Mouse (Mus musculus): ENCODE results near the gene Zzz3. TPM values are rescaled to one million over a fixed set of nuclear protein-coding genes. Genes with fewer than 3 reads are reported as not detected.

Gene Zzz3
- polyA plus RNA-seq, 1 experiment from 2014 or later, result 27.9 TPM

GRCm38 (mm10) chr3:152376063-152376462 lies 19.2 kb upstream of the Zzz3 start:
- Histone ChIP-seq H3K36me3 (ENCODE audit: inconsistent target) (peaks cover 72% of the 10 kb centered on the region), H3K27ac (no peak overlapping the region), H3K79me2 (ENCODE audit: inconsistent target) (no peaks in the 10 kb centered on the region), H3K4me3 (ENCODE audit: inconsistent target) (no peak overlapping the region)
- 94% methylated on average over 4 of the region's 4 CpGs for WGBS (ENCODE audit: missing documents)

GRCm38 (mm10) chr3:152384106-152384505 lies 11.2 kb upstream of the Zzz3 start:
- Histone ChIP-seq H3K36me3 (ENCODE audit: inconsistent target) (peaks cover 65% of the 10 kb centered on the region), H3K4me3 (ENCODE audit: inconsistent target) (no peak overlapping the region), H3K27ac (no peak overlapping the region), H3K79me2 (ENCODE audit: inconsistent target) (no peaks in the 10 kb centered on the region)
- 89% methylated on average over 11 of the region's 11 CpGs for WGBS (ENCODE audit: missing documents)

- Histone ChIP-seq H3K4me3 (ENCODE audit: inconsistent target) (peak overlapping the region; percentile 77), H3K79me2 (ENCODE audit: inconsistent target) (peaks cover 50% of the 10 kb centered on the region), H3K36me3 (ENCODE audit: inconsistent target) (peaks cover 16% of the 10 kb centered on the region; the same call in 1 of the 2 replicates), H3K27ac (peak overlapping the region; percentile 88)
- under 1% methylated on average over 91 of the region's 102 CpGs for WGBS (ENCODE audit: missing documents)
These were observed 1.2 kb downstream of the Zzz3 start for GRCm38 (mm10) chr3:152396278-152396987.

GRCm38 (mm10) chr3:152396988-152397314 lies 1.7 kb downstream of the Zzz3 start:
- Histone ChIP-seq H3K79me2 (ENCODE audit: inconsistent target) (peaks cover 56% of the 10 kb centered on the region), H3K27ac (peak overlapping the region; percentile 66), H3K36me3 (ENCODE audit: inconsistent target) (0 out of 2 replicates have a peak, but pooled peaks cover 10% of the 10 kb centered on the region), H3K4me3 (ENCODE audit: inconsistent target) (peak overlapping the region; percentile 77)
- 2% methylated on average over 10 of the region's 10 CpGs for WGBS (ENCODE audit: missing documents)

GRCm38 (mm10) chr3:152397335-152397940 lies 2.2 kb downstream of the Zzz3 start:
- Histone ChIP-seq H3K4me3 (ENCODE audit: inconsistent target) (peak overlapping the region; percentile 77), H3K79me2 (ENCODE audit: inconsistent target) (peaks cover 60% of the 10 kb centered on the region), H3K36me3 (ENCODE audit: inconsistent target) (0 out of 2 replicates have a peak, but pooled peaks cover 6% of the 10 kb centered on the region), H3K27ac (peak overlapping the region; percentile 66)
- 60% methylated on average over 9 of the region's 9 CpGs for WGBS (ENCODE audit: missing documents)

GRCm38 (mm10) chr3:152400441-152400840 lies 5.2 kb downstream of the Zzz3 start:
- 90% methylated on average over 5 of the region's 5 CpGs for WGBS (ENCODE audit: missing documents)
- H3K27ac ChIP-seq, result no peak overlapping the region
- no peak overlapping the region for H3K4me3 ChIP-seq (ENCODE audit: inconsistent target)
- no peaks in the 10 kb centered on the region for H3K36me3 ChIP-seq (ENCODE audit: inconsistent target)
- peaks cover 86% of the 10 kb centered on the region for H3K79me2 ChIP-seq (ENCODE audit: inconsistent target)

- H3K27ac ChIP-seq, result no peak overlapping the region
- WGBS (ENCODE audit: missing documents), result 93% methylated on average over 3 of the region's 3 CpGs
These were observed 5.6 kb downstream of the Zzz3 start for GRCm38 (mm10) chr3:152400875-152401274.

GRCm38 (mm10) chr3:152401964-152402670 lies 6.8 kb downstream of the Zzz3 start:
- WGBS (ENCODE audit: missing documents), result 54% methylated on average over 6 of the region's 7 CpGs
- Histone ChIP-seq H3K79me2 (ENCODE audit: inconsistent target) (peaks cover 100% of the 10 kb centered on the region), H3K27ac (peak overlapping the region; percentile 68), H3K36me3 (ENCODE audit: inconsistent target) (no peaks in the 10 kb centered on the region), H3K4me3 (ENCODE audit: inconsistent target) (no peak overlapping the region)

More at GRCm38 (mm10) chr3:152400875-152401274, 5.6 kb downstream of the Zzz3 start:
- no peak overlapping the region for H3K4me3 ChIP-seq (ENCODE audit: inconsistent target)
- H3K79me2 ChIP-seq (ENCODE audit: inconsistent target), result peaks cover 90% of the 10 kb centered on the region
- no peaks in the 10 kb centered on the region for H3K36me3 ChIP-seq (ENCODE audit: inconsistent target)

- Histone ChIP-seq H3K36me3 (ENCODE audit: inconsistent target) (no peaks in the 10 kb centered on the region), H3K4me3 (ENCODE audit: inconsistent target) (no peak overlapping the region), H3K79me2 (ENCODE audit: inconsistent target) (peaks cover 100% of the 10 kb centered on the region), H3K27ac (peak overlapping the region; percentile 68)
- 89% methylated on average over 3 of the region's 3 CpGs for WGBS (ENCODE audit: missing documents)
These were observed 7.4 kb downstream of the Zzz3 start for GRCm38 (mm10) chr3:152402671-152403066.

GRCm38 (mm10) chr3:152403827-152404226 lies 8.6 kb downstream of the Zzz3 start:
- H3K36me3 ChIP-seq (ENCODE audit: inconsistent target), result no peaks in the 10 kb centered on the region
- 100% methylated on average over 2 of the region's 2 CpGs for WGBS (ENCODE audit: missing documents)
- no peak overlapping the region for H3K4me3 ChIP-seq (ENCODE audit: inconsistent target)
- H3K79me2 ChIP-seq (ENCODE audit: inconsistent target), result peaks cover 100% of the 10 kb centered on the region
- no peak overlapping the region for H3K27ac ChIP-seq

GRCm38 (mm10) chr3:152405420-152405819 lies 10.1 kb downstream of the Zzz3 start:
- 96% methylated on average over 5 of the region's 7 CpGs for WGBS (ENCODE audit: missing documents)
- H3K27ac ChIP-seq, result peak overlapping the region; percentile 19; the same call in 1 of the 2 replicates
- no peak overlapping the region for H3K4me3 ChIP-seq (ENCODE audit: inconsistent target)

GRCm38 (mm10) chr3:152405978-152406640 lies 10.8 kb downstream of the Zzz3 start:
- H3K27ac ChIP-seq, result peak overlapping the region; percentile 19
- H3K79me2 ChIP-seq (ENCODE audit: inconsistent target), result peaks cover 100% of the 10 kb centered on the region
- no peaks in the 10 kb centered on the region for H3K36me3 ChIP-seq (ENCODE audit: inconsistent target)
- WGBS (ENCODE audit: missing documents), result 21% methylated on average over 4 of the region's 4 CpGs
- H3K4me3 ChIP-seq (ENCODE audit: inconsistent target), result no peak overlapping the region

More at GRCm38 (mm10) chr3:152405420-152405819, 10.1 kb downstream of the Zzz3 start:
- Histone ChIP-seq H3K36me3 (ENCODE audit: inconsistent target) (no peaks in the 10 kb centered on the region), H3K79me2 (ENCODE audit: inconsistent target) (peaks cover 100% of the 10 kb centered on the region)

- 90% methylated on average over 7 of the region's 7 CpGs for WGBS (ENCODE audit: missing documents)
- H3K79me2 ChIP-seq (ENCODE audit: inconsistent target), result peaks cover 100% of the 10 kb centered on the region
- no peak overlapping the region for H3K27ac ChIP-seq
- no peaks in the 10 kb centered on the region for H3K36me3 ChIP-seq (ENCODE audit: inconsistent target)
- H3K4me3 ChIP-seq (ENCODE audit: inconsistent target), result no peak overlapping the region
These were observed 15.8 kb downstream of the Zzz3 start for GRCm38 (mm10) chr3:152410980-152411551.

- Histone ChIP-seq H3K27ac (no peak overlapping the region), H3K4me3 (ENCODE audit: inconsistent target) (no peak overlapping the region), H3K79me2 (ENCODE audit: inconsistent target) (peaks cover 100% of the 10 kb centered on the region), H3K36me3 (ENCODE audit: inconsistent target) (no peaks in the 10 kb centered on the region)
- WGBS (ENCODE audit: missing documents), result 68% methylated on average over 4 of the region's 4 CpGs
These were observed 17.1 kb downstream of the Zzz3 start for GRCm38 (mm10) chr3:152412362-152412761.

Data from macrophage (primary cell).